Mouse (Mus musculus) monocyte, adult 5-6 weeks (primary cell): ENCODE measurements around the gene 1700025B11Rik. TPM values are rescaled to one million over a fixed set of nuclear protein-coding genes. Genes with fewer than 3 reads are reported as not detected.
"Not testable (repeated sequence)": the region's sequence is repeated elsewhere in the genome, so short reads cannot be mapped to it uniquely, and the experiment has no call there.

ENCODE experiments used
- ATAC-seq: fragments of 153-309, 156-312 bp; replicated peaks from 2 replicates; pipeline ENCODE4 v1.8.0; 2017; ENCODE audit warnings: mild to moderate bottlenecking; ENCODE audit not compliant: low TSS enrichment, insufficient number of reproducible peaks, severe bottlenecking, poor library complexity, low FRiP score
- total RNA-seq: library from RNA; stranded (forward); fragments of 200-1000, 200-491, 200-594 nt; gene quantifications from 3 replicates; pipeline ENCODE4 v1.2.3, GENCODE M21; 2017

The 1700025B11Rik gene
- total RNA-seq = not detected in 3 replicates

GRCm38 (mm10) chr15:77561792-77562191 lies at the start of gene 1700025B11Rik:
TSS of gene 1700025B11Rik (minus strand) at chr15:77561892.
- ATAC-seq = no peak

GRCm38 (mm10) chr15:77606069-77606468 lies 44.4 kb upstream of the 1700025B11Rik start:
- ATAC-seq = no peak

- ATAC-seq = no peak
Observed at GRCm38 (mm10) chr15:77598958-77599357, 37.3 kb upstream of the 1700025B11Rik start, which contains the start of gene Gm36245. TSS of gene Gm36245 (plus strand) at chr15:77599258.

- no peak for ATAC-seq
Observed at GRCm38 (mm10) chr15:77598429-77598828, 36.7 kb upstream of the 1700025B11Rik start.

- ATAC-seq = no peak
Observed at GRCm38 (mm10) chr15:77595961-77596360, 34.3 kb upstream of the 1700025B11Rik start, which contains the start of gene Apol10b. TSS of gene Apol10b (minus strand) at chr15:77596125.

- ATAC-seq = no peak
Observed at GRCm38 (mm10) chr15:77593557-77593956, 31.9 kb upstream of the 1700025B11Rik start.

GRCm38 (mm10) chr15:77590881-77591280 lies 29.2 kb upstream of the 1700025B11Rik start:
- ATAC-seq = no peak

- ATAC-seq = no peak
Observed at GRCm38 (mm10) chr15:77588981-77589380, 27.3 kb upstream of the 1700025B11Rik start.

- ATAC-seq = no peak
Observed at GRCm38 (mm10) chr15:77587026-77587425, 25.3 kb upstream of the 1700025B11Rik start.

GRCm38 (mm10) chr15:77581681-77582080 lies 20.0 kb upstream of the 1700025B11Rik start:
- ATAC-seq = no peak

GRCm38 (mm10) chr15:77579311-77579710 lies 17.6 kb upstream of the 1700025B11Rik start:
- ATAC-seq = no peak

- no peak for ATAC-seq
Observed at GRCm38 (mm10) chr15:77578801-77579200, 17.1 kb upstream of the 1700025B11Rik start.

- no peak for ATAC-seq
Observed at GRCm38 (mm10) chr15:77563219-77563618, 1.5 kb upstream of the 1700025B11Rik start.

GRCm38 (mm10) chr15:77539221-77539620 lies 22.5 kb downstream of the 1700025B11Rik start:
- ATAC-seq = not testable (repeated sequence)

- no peak for ATAC-seq
Observed at GRCm38 (mm10) chr15:77533216-77533615, 28.5 kb downstream of the 1700025B11Rik start, which contains the start of gene Apol7c. TSS of gene Apol7c (minus strand) at chr15:77533316.

- ATAC-seq = not testable (repeated sequence)
Observed at GRCm38 (mm10) chr15:77523186-77523843, 38.4 kb downstream of the 1700025B11Rik start.

- ATAC-seq = not testable (repeated sequence)
Observed at GRCm38 (mm10) chr15:77520596-77520995, 41.1 kb downstream of the 1700025B11Rik start.
